Mouse (Mus musculus) liver, embryonic 12.5 days (tissue): Measurements from ENCODE around the gene Tcf25. TPM values are rescaled to one million over a fixed set of nuclear protein-coding genes. Genes with fewer than 3 reads are reported as not detected.
"Not testable (repeated sequence)": the region's sequence is repeated elsewhere in the genome, so short reads cannot be mapped to it uniquely, and the experiment has no call there.

Experiments used
- ATAC-seq: fragments of 200-750 bp; cut with Nextera tagmentation; 2 replicates; pipeline ENCODE4 v1.8.0; 2017; ENCODE audit warnings: moderate number of reproducible peaks, mild to moderate bottlenecking, moderate library complexity
- H3K27ac ChIP-seq: fragments of 300-500 bp; sonication (generic); 2 replicates; pipeline ENCODE4 v1.5.1; 2016; ENCODE audit warnings: mild to moderate bottlenecking
- H3K27me3 ChIP-seq: fragments of 300-500 bp; sonication (generic); replicated peaks from 2 replicates; pipeline ENCODE4 v1.6.1; 2016; ENCODE audit warnings: mild to moderate bottlenecking, moderate library complexity
- H3K36me3 ChIP-seq: fragments of 300-500 bp; sonication (generic); 2 replicates; pipeline ENCODE4 v1.6.1; 2016; ENCODE audit warnings: mild to moderate bottlenecking, moderate library complexity
- H3K4me1 ChIP-seq: fragments of 300-500 bp; sonication (generic); 2 replicates; pipeline ENCODE4 v1.6.1; 2016
- H3K4me2 ChIP-seq: fragments of 300-500 bp; sonication (generic); 2 replicates; pipeline ENCODE4 v1.6.1; 2016; ENCODE audit warnings: mild to moderate bottlenecking, moderate library complexity
- H3K4me3 ChIP-seq: fragments of 300-500 bp; sonication (generic); 2 replicates; pipeline ENCODE4 v1.5.1; 2016; ENCODE audit warnings: mild to moderate bottlenecking, moderate library complexity
- H3K9ac ChIP-seq: fragments of 300-500 bp; sonication (generic); 2 replicates; pipeline ENCODE4 v1.6.1; 2016; ENCODE audit warnings: mild to moderate bottlenecking, moderate library complexity
- H3K9me3 ChIP-seq: fragments of 300-500 bp; sonication (generic); replicated peaks from 2 replicates; pipeline ENCODE4 v1.6.1; 2016; ENCODE audit warnings: mild to moderate bottlenecking, moderate library complexity
- whole genome bisulfite sequencing: fragments of 180-500 bp; shearing (Covaris S2); methylation state at CpG from one replicate; pipeline ENCODE4 v1.1.7; 2016; ENCODE audit not compliant: insufficient replicate concordance; 5-methylcytosine and 5-hydroxymethylcytosine counted together
- polyA plus RNA-seq: library from polyadenylated mRNA; unstranded; fragments of >200 nt; fragmentation: Nextera tagmentation; extraction: Ambion mirVana; gene quantifications from 2 replicates; pipeline ENCODE4 v1.2.1, GENCODE M21; 2016

Tcf25 gene
- polyA plus RNA-seq, 1 experiment from 2014 or later: 94.3 TPM

DNA sequence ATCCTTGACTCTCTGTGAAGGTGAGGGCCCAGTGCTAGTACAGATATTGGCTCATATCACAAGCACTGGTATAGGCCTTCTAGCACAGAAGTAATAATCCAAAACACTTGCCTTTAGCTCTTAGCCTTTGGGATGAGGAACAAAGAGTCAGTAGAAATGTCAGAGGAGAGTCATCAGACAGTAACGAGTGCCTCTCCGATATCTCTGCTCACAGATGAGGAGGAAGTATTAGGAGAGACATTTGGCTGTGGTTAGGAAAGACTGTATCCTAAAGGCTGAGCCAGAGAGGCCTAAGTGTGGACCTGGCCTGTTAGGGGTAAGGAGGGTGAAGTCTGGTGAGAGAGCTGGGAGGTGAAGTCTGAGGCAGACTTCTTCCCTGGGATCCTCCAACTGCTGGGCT lies 68.2 kb downstream of the Tcf25 start:
- ATAC-seq: no peak
- Histone ChIP-seq H3K4me3 (no peak overlapping the region), H3K27ac (no peak overlapping the region), H3K36me3 (no peaks in the 10 kb centered on the region), H3K9me3 (no peaks in the 10 kb centered on the region), H3K4me2 (no peak overlapping the region), H3K27me3 (no peaks in the 10 kb centered on the region), H3K4me1 (peaks cover 15% of the 10 kb centered on the region), H3K9ac (no peak overlapping the region)
- WGBS: 42% methylated on average over 2 of the region's 2 CpGs

DNA sequence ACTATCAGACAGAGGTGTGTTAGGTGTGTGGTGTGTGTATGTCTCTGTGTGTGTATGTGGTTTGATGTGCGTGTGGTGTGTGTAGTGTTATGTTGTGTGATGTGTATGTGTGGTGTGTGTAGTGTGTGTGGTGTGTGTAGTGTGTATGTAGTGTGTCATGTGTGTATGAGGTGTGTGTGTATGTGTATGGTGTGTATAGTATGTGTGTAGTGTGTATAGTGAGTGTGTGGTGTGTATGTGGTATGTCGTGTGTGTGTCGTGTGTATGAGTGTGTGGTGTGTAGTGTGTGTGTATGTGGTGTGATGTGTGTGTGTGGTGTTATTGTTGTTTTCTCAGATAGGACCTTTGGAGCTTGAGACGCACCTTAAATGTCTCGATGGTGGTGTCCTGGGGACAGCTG lies 68.8 kb downstream of the Tcf25 start:
- WGBS: 65% methylated on average over 5 of the region's 5 CpGs
- Histone ChIP-seq H3K4me3 (peak overlapping the region; percentile 70), H3K36me3 (no peaks in the 10 kb centered on the region; the same call in 1 of the 2 replicates), H3K27ac (no peak overlapping the region), H3K4me1 (peaks cover 16% of the 10 kb centered on the region), H3K27me3 (no peaks in the 10 kb centered on the region), H3K9me3 (no peaks in the 10 kb centered on the region), H3K4me2 (peak overlapping the region; percentile 68), H3K9ac (peak overlapping the region; percentile 74; the same call in 1 of the 2 replicates)
- ATAC-seq: 0 out of 2 replicates have a peak, but pooled peaks have one; percentile 8

DNA sequence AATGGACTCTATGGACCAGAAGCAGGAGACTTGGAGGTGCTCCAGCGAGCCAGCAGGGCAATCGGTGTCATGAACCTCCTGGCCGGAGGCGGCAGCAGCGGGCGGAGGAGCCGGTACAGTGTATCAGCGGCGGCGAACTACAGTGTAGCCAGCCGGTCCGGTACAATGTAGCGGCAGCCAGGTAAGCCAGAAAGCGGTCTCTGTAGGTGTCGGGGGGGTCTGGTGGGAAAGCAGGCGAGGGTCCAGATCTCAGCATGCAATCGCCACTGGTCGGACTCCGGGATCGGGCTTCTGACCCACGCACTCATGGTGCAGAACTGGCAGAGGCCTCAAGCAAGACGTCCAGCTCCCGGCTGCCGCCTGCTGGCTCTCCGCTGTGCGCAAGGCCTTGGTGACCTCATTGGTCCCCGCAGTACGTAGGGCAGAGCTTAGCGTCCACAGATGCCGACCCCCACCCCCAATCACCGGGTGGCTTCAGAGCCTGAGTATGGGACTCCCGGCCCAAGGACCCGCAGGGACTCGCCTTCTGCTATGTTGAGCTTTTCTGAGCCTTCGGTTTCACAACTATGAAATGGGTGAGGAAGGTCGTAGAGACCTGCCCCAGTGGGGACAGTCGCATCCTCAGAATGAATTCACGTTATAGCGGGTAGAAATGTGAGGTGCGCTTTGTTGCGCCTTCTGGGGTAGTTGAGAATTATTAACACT lies 69.5 kb downstream of the Tcf25 start:
- 2% methylated on average over 41 of the region's 41 CpGs for WGBS
- H3K4me3 ChIP-seq: peak overlapping the region; percentile 70
- no peaks in the 10 kb centered on the region for H3K9me3 ChIP-seq

DNA sequence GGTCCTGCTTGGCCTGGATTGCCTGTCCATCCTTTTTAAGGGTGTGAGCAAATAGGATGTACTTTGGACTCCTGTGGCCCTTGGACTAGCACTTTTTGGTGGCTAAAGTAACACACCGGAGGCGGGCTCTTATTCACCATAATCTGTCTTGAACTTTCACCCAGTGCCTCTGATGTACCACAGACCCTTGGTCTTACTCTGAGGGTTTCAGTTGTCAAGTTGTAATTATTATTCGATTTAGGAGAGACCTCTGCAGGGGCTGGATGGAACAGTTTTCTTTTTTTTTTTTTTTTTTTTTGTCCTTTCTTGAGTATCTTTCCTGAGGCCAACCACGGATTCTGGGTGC lies 70.0 kb downstream of the Tcf25 start:
- H3K4me2 ChIP-seq: peak overlapping the region; percentile 68
- H3K9ac ChIP-seq: peak overlapping the region; percentile 74
- WGBS: 16% methylated on average over 4 of the region's 4 CpGs
- H3K27me3 ChIP-seq: no peaks in the 10 kb centered on the region
- 0 out of 2 replicates have a peak overlapping the region, but pooled peaks have one; percentile 64 for H3K27ac ChIP-seq
- peaks cover 21% of the 10 kb centered on the region for H3K4me1 ChIP-seq
- H3K4me3 ChIP-seq: peak overlapping the region; percentile 70
- no peak for ATAC-seq
- no peaks in the 10 kb centered on the region for H3K9me3 ChIP-seq
- H3K36me3 ChIP-seq: no peaks in the 10 kb centered on the region; the same call in 1 of the 2 replicates

More for the DNA sequence above, 69.5 kb downstream of the Tcf25 start:
- peak; percentile 92 for ATAC-seq
- Histone ChIP-seq H3K36me3 (no peaks in the 10 kb centered on the region; the same call in 1 of the 2 replicates), H3K4me1 (peaks cover 17% of the 10 kb centered on the region), H3K27ac (peak overlapping the region; percentile 64), H3K4me2 (peak overlapping the region; percentile 68), H3K9ac (peak overlapping the region; percentile 74), H3K27me3 (no peaks in the 10 kb centered on the region)

DNA sequence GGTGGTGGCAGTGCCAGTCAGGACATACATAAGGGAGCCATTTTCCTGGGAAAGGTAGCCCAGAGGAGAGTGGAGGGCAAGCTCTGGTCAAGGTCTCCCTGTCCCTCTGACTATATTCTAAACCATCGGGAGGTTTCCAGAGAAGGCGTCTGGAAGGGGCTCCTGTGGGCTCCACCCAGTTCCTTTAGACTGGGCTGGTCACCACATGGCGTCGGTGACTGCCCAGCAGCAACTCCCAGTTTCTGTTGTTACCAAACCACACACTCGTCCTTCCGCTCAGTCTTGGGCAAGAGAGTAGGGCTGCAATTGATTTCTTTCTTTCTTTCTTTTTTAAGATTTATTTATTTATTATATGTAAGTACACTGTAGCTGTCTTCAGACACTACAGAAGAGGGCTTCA lies 70.6 kb downstream of the Tcf25 start:
- no peaks in the 10 kb centered on the region for H3K27me3 ChIP-seq
- no peak overlapping the region for H3K27ac ChIP-seq
- ATAC-seq: no peak
- 0 out of 2 replicates have a peak overlapping the region, but pooled peaks have one; percentile 74 for H3K9ac ChIP-seq
- WGBS: 50% methylated on average over 6 of the region's 6 CpGs
- H3K9me3 ChIP-seq: no peaks in the 10 kb centered on the region
- peaks cover 1% of the 10 kb centered on the region for H3K36me3 ChIP-seq
- peak overlapping the region; percentile 68 for H3K4me2 ChIP-seq
- H3K4me1 ChIP-seq: peaks cover 23% of the 10 kb centered on the region
- H3K4me3 ChIP-seq: peak overlapping the region; percentile 70; the same call in 1 of the 2 replicates

DNA sequence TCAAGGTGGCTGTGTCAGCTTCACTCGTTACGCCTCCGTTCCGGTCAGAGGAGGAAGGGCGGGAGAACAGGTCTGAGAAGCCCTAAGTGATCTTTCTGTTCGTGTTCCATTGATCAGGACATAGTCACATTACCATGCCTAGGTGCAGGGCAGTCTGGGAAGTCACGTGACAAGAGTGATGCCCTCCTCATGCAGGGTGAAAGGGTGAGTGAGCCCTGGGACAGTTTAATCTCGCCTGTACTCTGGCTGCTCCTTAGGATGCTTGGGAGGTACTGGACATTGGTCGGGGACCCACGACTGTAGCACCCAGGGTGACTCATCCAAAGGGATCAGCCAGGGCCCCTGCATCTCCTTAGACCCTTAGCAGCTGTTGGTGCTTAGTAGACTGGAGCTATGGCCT lies 72.4 kb downstream of the Tcf25 start:
- Histone ChIP-seq H3K9me3 (no peaks in the 10 kb centered on the region), H3K36me3 (peaks cover 7% of the 10 kb centered on the region), H3K27me3 (no peaks in the 10 kb centered on the region), H3K4me1 (peaks cover 33% of the 10 kb centered on the region), H3K27ac (no peak overlapping the region), H3K9ac (no peak overlapping the region), H3K4me3 (no peak overlapping the region), H3K4me2 (no peak overlapping the region)
- ATAC-seq: no peak
- WGBS: 74% methylated on average over 10 of the region's 10 CpGs

DNA sequence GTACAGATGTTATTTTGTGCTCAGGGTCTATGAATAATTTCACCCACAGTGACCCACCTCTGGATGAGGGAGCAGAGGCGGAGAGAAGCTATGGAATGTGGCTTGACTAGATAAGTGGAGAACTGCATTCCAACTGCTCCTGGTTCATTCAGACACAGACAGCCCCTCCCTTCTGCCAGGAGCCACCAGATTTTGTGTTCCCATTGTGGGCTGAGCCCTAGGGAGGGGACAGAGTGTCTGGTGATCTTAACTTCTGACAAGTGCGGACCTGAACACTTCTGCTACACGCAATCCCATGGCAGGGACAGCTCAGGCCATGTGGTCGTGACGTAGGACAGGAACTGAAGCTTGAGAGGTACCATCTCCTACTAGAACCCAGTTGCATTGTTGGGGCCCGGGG lies 73.2 kb downstream of the Tcf25 start:
- Histone ChIP-seq H3K4me1 (peaks cover 40% of the 10 kb centered on the region), H3K9me3 (no peaks in the 10 kb centered on the region), H3K4me3 (no peak overlapping the region), H3K27ac (no peak overlapping the region), H3K27me3 (no peaks in the 10 kb centered on the region), H3K9ac (no peak overlapping the region), H3K36me3 (peaks cover 7% of the 10 kb centered on the region), H3K4me2 (no peak overlapping the region)
- WGBS: 77% methylated on average over 6 of the region's 6 CpGs
- ATAC-seq: no peak

DNA sequence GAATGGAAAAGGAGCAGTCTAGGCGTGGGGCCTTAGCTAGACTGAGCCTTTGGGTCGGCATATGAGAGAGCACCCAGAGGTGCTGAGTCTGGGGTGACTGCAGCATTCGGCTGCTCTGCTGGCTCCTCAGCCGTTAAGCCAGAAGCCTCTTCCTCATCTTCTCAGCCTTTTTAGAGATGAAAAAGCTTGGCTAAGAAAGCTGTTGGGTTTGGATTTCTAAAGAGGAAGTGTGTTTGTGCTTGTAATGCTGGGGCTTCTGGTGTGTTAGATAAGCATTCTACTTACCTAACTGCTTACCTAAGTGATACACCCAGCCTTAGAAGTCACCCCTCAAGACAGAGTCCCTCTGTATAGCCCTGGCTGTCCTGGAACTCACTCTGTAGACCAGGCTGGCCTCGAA lies 77.2 kb downstream of the Tcf25 start:
- no peak for ATAC-seq
- Histone ChIP-seq H3K27me3 (no peaks in the 10 kb centered on the region), H3K9ac (no peak overlapping the region), H3K4me2 (no peak overlapping the region), H3K27ac (peak overlapping the region; percentile 55; the same call in 1 of the 2 replicates), H3K9me3 (no peaks in the 10 kb centered on the region), H3K4me3 (no peak overlapping the region), H3K4me1 (peaks cover 34% of the 10 kb centered on the region), H3K36me3 (peaks cover 39% of the 10 kb centered on the region)
- 33% methylated on average over 5 of the region's 5 CpGs for WGBS

DNA sequence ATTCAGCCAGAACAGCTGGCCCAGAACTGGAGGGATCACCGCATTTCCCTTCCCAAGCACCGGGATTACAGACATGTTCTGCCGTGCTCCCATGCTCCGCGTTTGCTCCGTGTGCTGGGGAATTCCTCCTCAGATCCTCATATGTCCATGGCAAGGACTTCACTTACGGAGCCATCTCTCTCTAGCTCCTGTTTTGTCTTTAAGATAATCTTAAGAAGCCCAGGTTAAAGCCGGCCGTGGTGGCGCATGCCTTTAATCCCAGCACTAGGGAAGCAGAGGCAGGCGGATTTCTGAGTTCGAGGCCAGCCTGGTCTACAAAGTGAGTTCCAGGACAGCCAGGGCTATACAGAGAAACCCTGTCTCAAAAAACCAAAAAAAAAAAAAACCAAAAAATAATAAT lies 78.2 kb downstream of the Tcf25 start:
- ATAC-seq, H3K9me3 ChIP-seq, H3K4me3 ChIP-seq, H3K27me3 ChIP-seq, H3K4me2 ChIP-seq, H3K9ac ChIP-seq: not testable (repeated sequence)
- Histone ChIP-seq H3K4me1 (peaks cover 34% of the 10 kb centered on the region), H3K27ac (peak overlapping the region; percentile 34; the same call in 1 of the 2 replicates), H3K36me3 (peaks cover 48% of the 10 kb centered on the region)
- 81% methylated on average over 12 of the region's 12 CpGs for WGBS

DNA sequence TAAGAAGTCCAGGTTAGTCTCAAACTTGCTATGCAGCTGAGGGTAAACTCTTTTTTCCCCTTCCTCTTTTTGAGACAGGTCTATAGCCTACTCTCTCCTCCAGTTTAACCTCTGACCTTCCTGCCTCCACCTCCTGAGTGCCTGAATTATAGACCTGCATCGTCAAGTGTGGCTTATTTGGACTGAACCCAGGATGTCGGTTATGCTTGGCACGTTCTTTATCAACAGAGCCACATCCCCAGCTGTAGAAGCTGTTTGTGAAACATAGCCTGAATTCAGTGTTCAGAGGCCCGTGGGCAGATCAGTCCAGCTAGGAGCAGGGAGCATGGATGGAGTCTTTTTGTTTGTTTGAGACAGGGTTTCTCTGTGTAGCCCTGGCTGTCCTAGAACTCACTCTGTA lies 78.6 kb downstream of the Tcf25 start:
- no peak overlapping the region for H3K27ac ChIP-seq
- no peaks in the 10 kb centered on the region for H3K27me3 ChIP-seq
- no peak overlapping the region for H3K4me3 ChIP-seq
- no peaks in the 10 kb centered on the region for H3K9me3 ChIP-seq
- 26% methylated on average over 4 of the region's 4 CpGs for WGBS
- H3K36me3 ChIP-seq: peaks cover 49% of the 10 kb centered on the region
- no peak overlapping the region for H3K9ac ChIP-seq
- H3K4me2 ChIP-seq: no peak overlapping the region
- ATAC-seq: no peak
- peaks cover 34% of the 10 kb centered on the region for H3K4me1 ChIP-seq

DNA sequence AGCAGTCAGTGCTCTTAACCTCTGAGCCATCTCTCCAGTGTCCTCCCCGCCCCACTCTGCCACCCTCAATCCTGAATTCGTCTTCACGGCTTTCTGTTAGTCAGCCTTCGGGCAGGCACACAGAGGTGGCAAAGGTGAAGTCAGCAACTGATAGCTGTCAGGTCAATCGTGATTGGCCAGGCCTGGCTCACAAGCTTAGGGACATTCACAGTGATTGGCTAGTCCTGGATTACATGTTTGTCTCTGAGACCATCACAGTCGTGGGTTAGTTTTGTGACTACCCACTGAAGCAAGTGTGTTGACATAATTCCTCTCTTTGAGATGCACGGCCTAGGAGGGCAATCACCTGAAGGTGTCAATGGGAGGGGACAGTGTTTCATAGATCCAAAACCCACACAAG lies 79.7 kb downstream of the Tcf25 start:
- H3K9ac ChIP-seq: no peak overlapping the region
- WGBS: 64% methylated on average over 7 of the region's 7 CpGs
- H3K4me3 ChIP-seq: no peak overlapping the region
- H3K36me3 ChIP-seq: peaks cover 59% of the 10 kb centered on the region
- H3K27ac ChIP-seq: no peak overlapping the region
- no peaks in the 10 kb centered on the region for H3K9me3 ChIP-seq
- no peak for ATAC-seq
- H3K4me2 ChIP-seq: no peak overlapping the region
- no peaks in the 10 kb centered on the region for H3K27me3 ChIP-seq
- H3K4me1 ChIP-seq: peaks cover 31% of the 10 kb centered on the region
